Mouse (Mus musculus): ENCODE results near the gene Aldh1a3. TPM values are rescaled to one million over a fixed set of nuclear protein-coding genes. Genes with fewer than 3 reads are reported as not detected.

Gene Aldh1a3
- not detected for total RNA-seq (2023)

GRCm38 (mm10) chr7:66427437-66428161, at the start of gene Aldh1a3:
Gene Aldh1a3 (minus strand): TSS chr7:66427517.

DNA sequence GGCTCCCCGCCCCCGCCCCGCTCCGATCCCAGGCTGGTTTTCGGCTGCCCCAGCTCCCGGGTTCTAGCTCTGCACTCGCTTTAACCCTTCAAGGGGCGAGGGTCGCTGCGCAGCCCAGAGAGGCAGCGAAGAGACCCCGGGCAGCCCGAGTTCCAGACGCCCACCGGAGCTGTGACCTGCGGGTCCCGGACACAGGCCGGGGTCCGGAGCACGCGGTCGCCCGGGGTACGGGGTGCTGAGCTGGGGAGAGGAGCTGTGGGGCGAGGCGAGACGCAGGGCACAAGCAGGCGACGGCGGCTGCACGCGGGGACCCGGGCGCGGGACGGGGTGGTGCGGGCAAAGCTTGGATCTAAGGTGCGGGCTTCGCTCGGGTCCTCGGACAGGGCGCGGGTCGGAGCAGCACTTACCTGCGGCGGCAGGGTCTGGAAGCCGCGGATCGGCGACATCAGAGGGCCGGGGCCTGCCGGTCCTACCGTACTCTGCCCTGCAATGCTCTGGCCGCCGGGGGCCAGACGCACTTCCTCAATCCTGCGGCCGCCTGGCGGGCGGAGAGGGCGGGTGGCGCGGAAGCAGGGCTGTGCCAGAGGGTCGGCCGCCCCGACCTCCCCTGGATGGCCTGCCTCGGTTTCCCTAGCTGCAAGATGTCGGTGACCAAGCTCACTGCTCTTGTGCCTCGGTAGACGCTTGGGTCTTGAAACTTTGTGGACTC, 39.4 kb downstream of the Aldh1a3 start, which contains the start of gene Lrrk1:
Gene Lrrk1, minus strand, starts transcription at position 538 of the 709 bp plus-strand sequence.

GRCm38 (mm10) chr7:66365904-66366303, 61.4 kb downstream of the Aldh1a3 start, which contains the start of gene Gm10974:
Gene Gm10974 (plus strand): TSS chr7:66365905.

Other genes with a start within 250 kb of the Aldh1a3 start
- gene Gm10974, start 61.6 kb downstream of the Aldh1a3 start, total RNA-seq (2023) = not detected
- gene Lrrk1, start 39.2 kb downstream of the Aldh1a3 start, total RNA-seq (2023) = 100 to 1,000 TPM; 106 to 117 TPM

Measured in monocyte, adult 59 days (primary cell).